Mouse (Mus musculus) liver, postnatal 0 days (tissue): ENCODE measurements around the gene Evc.

Experiments
- CTCF ChIP-seq: sonication (generic); IDR thresholded peaks from 2 replicates; pipeline ENCODE4 v1.5.1; 2016; ENCODE audit warnings: antibody characterized with exemption, low read depth
- EP300 ChIP-seq: IDR thresholded peaks from 2 replicates; pipeline ENCODE4 v1.6.1; 2016; ENCODE audit warnings: antibody characterized with exemption, low read depth, mild to moderate bottlenecking

- TF ChIP-seq CTCF (no peak), EP300 (no peak)
These were observed 82.2 kb downstream of the Evc start for GRCm38 (mm10) chr5:37254523-37254922.
